Mouse (Mus musculus) hematopoietic stem cell, adult 5-6 weeks (primary cell): Measurements from ENCODE around the gene Nt5dc3. TPM values are rescaled to one million over a fixed set of nuclear protein-coding genes. Genes with fewer than 3 reads are reported as not detected.

Source experiments
- ATAC-seq, 2 experiments: fragments of 125-278 bp in 1 of 2; replicated peaks in 1 of 2; 2 replicates each; pipeline ENCODE4 v1.8.0; 2016 to 2017; ENCODE audit warnings: inconsistent platforms in 2 of 2, mild to moderate bottlenecking in 2 of 2, moderate number of reproducible peaks in 2 of 2, low read depth in 1 of 2, moderate TSS enrichment in 1 of 2; ENCODE audit not compliant: low FRiP score in 2 of 2, poor library complexity in 2 of 2, severe bottlenecking in 2 of 2, insufficient read depth in 1 of 2, low TSS enrichment in 1 of 2
- total RNA-seq: library from RNA; stranded (forward); fragments of 172-1452, 232-1000 nt; gene quantifications from 2 replicates; pipeline ENCODE4 v1.2.3, GENCODE M21; 2017

The Nt5dc3 gene
- total RNA-seq, 1 experiment from 2014 or later: 5.9 TPM

DNA sequence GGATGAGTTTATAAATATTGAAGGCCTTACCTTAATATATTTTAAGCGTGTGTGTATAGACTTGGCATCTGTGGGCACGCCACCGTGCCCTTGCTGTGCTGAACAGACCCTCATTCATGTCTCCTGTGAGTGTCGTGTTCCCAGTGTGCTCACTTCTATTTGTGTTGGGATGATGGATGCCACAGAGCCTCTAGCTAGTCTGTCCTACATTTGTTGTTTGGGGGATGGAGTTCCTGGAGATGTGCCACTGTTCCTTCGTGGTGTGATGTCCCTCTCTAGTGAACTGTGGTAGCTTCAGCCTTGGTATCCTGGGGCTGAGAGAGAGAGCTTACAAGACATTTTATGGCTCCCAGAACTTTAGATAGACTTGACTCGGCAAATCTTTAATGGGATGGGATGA is 60.0 kb downstream of the Nt5dc3 start:
- ATAC-seq: no peak

GRCm38 (mm10) chr10:86842659-86843058 is 63.9 kb downstream of the Nt5dc3 start:
- ATAC-seq: no peak

- ATAC-seq: no peak
Measured at GRCm38 (mm10) chr10:86846926-86847467, 68.2 kb downstream of the Nt5dc3 start.

DNA sequence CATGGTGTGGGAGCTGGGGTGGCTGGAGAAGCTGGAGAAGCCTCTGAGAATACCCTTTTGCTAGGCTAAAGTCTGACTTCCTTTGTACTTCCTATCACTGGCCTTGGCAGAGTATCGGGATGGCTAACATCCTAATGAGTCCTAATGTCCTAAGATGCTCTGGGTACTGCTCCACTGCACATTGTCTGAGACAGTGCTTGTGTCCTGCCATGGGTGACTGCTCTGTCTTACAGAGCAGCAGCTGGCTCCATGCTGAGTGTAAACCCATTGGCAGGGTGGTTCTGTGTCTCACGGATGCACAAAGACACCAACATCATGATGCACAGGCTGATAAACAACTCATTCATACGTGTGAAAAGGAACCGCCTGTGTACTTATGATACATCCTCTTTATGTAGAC is 70.3 kb downstream of the Nt5dc3 start:
- ATAC-seq: no peak

GRCm38 (mm10) chr10:86849508-86849907 is 70.7 kb downstream of the Nt5dc3 start:
- no peak for ATAC-seq

DNA sequence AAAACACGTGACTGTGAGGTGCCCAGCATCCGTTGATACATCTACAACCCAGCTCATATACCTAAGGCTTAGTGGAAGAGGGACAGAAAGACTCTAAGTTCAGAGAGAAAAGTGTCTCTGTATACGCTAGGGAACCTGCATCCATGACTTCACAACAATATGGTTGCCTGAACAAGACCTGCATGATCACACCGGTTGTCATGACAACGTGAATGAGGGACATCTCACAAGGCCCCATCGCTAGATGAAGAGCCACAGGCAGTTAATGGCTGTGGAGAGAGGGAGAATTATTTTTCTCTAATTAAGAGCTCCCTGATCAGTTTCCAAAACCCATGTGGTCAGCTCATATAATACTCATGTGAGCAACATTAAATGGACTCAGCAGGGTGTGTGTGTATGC is 73.4 kb downstream of the Nt5dc3 start:
- no peak for ATAC-seq

DNA sequence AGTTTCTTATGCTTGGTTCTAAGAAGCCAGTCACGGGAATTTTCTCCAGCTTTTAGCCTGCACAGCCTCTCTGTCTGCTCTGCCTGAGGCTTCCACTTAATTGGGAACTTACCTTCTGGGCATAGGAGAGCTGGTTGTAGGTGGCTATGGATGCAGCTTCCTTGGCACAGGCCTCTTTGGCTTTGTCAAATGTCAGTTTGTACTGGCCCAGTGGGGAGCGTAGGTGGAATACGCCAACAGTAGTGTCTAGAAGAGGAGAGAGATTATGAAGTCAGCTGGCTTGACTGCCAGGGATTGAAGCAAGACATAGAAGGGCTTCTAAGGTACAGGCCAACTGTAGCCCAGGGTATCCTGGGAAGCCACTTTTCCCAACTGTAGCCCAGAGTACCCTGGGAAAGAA is 74.6 kb downstream of the Nt5dc3 start:
- ATAC-seq: no peak

GRCm38 (mm10) chr10:86860396-86860795 is 81.6 kb downstream of the Nt5dc3 start:
- ATAC-seq: no peak

GRCm38 (mm10) chr10:86862496-86862895 is 83.7 kb downstream of the Nt5dc3 start:
- ATAC-seq: no peak

DNA sequence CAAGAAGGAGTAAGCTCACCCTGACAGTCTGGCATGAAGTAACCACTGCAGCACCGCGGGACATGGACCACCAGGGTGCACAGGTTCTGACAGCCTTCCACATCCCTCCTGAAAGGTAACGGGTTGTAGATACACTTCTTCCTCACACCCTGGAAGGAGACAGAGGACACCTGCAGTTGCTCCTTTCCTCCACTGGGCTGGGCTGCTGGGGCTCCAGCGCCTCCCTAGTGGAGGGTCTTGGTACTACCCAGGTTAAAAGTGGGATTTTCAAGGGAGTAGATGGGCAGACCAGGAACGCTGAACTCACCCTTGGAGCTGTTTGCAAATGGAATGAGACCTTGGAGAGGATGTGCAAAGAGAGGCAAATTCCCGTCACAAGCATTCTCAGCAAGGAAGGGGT is 84.6 kb downstream of the Nt5dc3 start:
- ATAC-seq: no peak

- no peak for ATAC-seq
Measured at GRCm38 (mm10) chr10:86872121-86872520, 93.3 kb downstream of the Nt5dc3 start.

DNA sequence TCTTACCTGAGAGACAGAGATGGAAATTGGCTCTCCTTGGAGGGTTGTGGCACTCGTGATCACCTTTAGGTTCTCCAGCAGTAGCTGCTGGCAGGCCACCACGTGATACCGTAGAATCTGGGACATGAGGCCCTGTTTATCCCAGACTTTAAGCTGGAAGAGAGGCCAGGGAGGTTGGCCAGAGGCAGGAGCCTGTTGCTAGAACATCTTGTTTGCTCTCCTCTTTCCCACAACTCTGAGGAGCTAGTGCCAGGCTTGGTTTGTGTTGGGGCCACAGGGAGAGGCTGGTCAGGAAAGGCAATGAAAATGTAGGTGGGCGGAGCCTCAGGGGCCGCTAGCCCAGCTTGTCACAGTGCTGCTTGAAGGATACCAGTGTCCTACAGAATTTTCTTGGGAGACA is 93.8 kb downstream of the Nt5dc3 start:
- ATAC-seq: no peak

DNA sequence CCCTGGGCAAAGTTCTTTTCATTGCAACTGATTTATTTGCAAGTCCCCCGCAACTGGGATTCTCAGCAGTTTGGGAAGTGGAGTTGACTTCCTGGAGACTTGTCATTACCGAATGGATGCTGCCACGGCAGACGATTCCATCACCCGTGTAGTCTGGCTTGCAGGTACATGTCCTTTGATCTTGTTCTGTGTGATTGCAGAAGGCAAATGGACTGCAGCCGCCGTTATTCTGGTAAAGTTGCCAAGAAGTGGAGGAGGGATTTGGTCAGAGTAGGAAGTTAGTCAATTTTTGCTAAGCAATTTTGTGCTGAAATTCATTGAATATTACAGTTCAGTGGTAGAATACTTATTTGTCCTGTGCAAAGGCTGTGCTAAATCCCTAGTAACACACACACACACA is 99.9 kb downstream of the Nt5dc3 start:
- ATAC-seq: no peak

DNA sequence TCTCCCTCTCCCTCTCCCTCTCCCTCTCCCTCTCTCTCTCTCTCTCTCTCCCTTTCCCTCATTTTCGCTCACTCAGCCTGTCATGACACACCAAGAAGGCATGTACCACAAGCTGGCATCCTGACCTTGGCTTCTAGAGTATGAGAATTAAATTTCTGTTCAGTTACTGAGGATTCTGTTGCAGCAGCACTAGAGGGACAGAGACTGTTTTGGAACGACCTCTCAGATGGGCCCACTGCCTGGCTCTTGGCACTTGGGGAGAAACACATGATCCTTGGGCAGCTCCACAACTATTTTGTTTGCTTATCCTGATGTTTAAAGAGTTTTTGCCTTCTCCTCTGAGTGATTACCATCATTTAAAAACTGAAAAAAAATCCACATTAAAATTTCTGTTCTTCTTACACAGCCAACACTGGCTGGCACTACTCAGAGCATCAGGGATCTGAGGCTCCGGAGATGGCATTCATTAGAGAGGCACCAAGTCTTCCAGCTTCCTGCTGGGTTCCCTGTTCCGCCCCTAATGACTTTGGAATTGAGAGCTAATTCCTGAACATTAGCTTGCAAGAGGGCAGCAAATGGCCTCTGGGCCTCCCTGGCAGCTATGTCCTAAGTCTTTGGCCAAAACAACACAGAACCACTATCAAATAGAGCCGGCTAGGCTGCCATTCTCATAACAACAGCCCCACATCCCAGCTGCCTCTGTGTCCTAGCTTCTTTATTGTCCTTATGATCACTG is 101.4 kb downstream of the Nt5dc3 start:
- ATAC-seq: no peak

DNA sequence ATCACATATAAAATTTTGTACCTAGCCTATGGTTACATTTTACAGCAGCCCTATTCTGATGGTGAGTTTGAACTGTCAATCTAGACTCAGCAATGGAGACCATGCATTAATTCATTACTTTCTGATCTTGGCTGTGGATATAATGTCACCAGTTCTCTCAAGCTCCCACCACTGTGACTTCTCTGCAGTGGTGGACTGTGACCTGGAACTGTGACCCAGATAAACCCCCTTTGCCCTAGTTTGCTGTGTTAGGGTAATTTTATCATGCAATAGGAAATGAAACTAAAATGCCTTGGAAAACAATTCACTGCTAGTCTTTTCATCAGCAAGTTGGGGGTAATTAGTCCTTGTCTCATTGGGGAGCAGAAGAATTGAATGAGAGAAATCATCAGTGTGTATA is 102.6 kb downstream of the Nt5dc3 start:
- no peak for ATAC-seq

- ATAC-seq: no peak
Measured at GRCm38 (mm10) chr10:86886434-86886833, 107.6 kb downstream of the Nt5dc3 start.
